Mouse (Mus musculus) heart, postnatal 4 days (tissue): ENCODE measurements around the gene Slc27a4. TPM values are rescaled to one million over a fixed set of nuclear protein-coding genes. Genes with fewer than 3 reads are reported as not detected.
"Not testable (repeated sequence)": the region's sequence is repeated elsewhere in the genome, so short reads cannot be mapped to it uniquely, and the experiment has no call there.

ENCODE experiments used
- DNase-seq: peaks from one replicate; pipeline ENCODE4 v3.0.0; 2021
- total RNA-seq, 2 experiments: library from RNA; stranded (reverse); gene quantifications; 2 replicates each; pipeline ENCODE4 v1.2.3; 2021

Gene Slc27a4
- total RNA-seq: 10 to 100 TPM; 22.3 to 23.4 TPM

GRCm38 (mm10) chr2:29802075-29802826, at the start of gene Slc27a4:
Gene Slc27a4, plus strand, starts transcription at chr2:29802634.
- peak; percentile 97 for DNase-seq

GRCm38 (mm10) chr2:29755693-29756092, 46.7 kb upstream of the Slc27a4 start:
- DNase-seq: no peak

- peak; percentile 74 for DNase-seq
These were observed 37.6 kb upstream of the Slc27a4 start for GRCm38 (mm10) chr2:29764831-29765230.

GRCm38 (mm10) chr2:29767976-29768709, 34.3 kb upstream of the Slc27a4 start:
- DNase-seq: no peak

GRCm38 (mm10) chr2:29768901-29769300, 33.5 kb upstream of the Slc27a4 start:
- no peak for DNase-seq

GRCm38 (mm10) chr2:29770162-29770561, 32.3 kb upstream of the Slc27a4 start:
- no peak for DNase-seq

- no peak for DNase-seq
These were observed 30.6 kb upstream of the Slc27a4 start for GRCm38 (mm10) chr2:29771611-29772461.

GRCm38 (mm10) chr2:29773323-29773722, 29.1 kb upstream of the Slc27a4 start:
- no peak for DNase-seq

- not testable (repeated sequence) for DNase-seq
These were observed 21.2 kb upstream of the Slc27a4 start for GRCm38 (mm10) chr2:29781256-29781655.

- no peak for DNase-seq
These were observed 18.1 kb upstream of the Slc27a4 start for GRCm38 (mm10) chr2:29784290-29784689.

- DNase-seq: peak; percentile 90
These were observed 15.1 kb upstream of the Slc27a4 start, which contains the start of gene Coq4 for GRCm38 (mm10) chr2:29787104-29787917. Gene Coq4, plus strand, starts transcription at chr2:29787493.

GRCm38 (mm10) chr2:29787937-29788681, 14.3 kb upstream of the Slc27a4 start, which contains the start of gene Trub2:
Gene Trub2, minus strand, starts transcription at chr2:29788502.
- peak; percentile 80 for DNase-seq

- no peak for DNase-seq
These were observed 9.5 kb upstream of the Slc27a4 start for GRCm38 (mm10) chr2:29792772-29793487.

GRCm38 (mm10) chr2:29802827-29803201, 380 bp downstream of the Slc27a4 start:
- DNase-seq: no peak

GRCm38 (mm10) chr2:29803400-29803831, 982 bp downstream of the Slc27a4 start:
- peak; percentile 43 for DNase-seq

GRCm38 (mm10) chr2:29815678-29816371, 13.4 kb downstream of the Slc27a4 start:
- no peak for DNase-seq

- DNase-seq: peak; percentile 91
These were observed 15.2 kb downstream of the Slc27a4 start for GRCm38 (mm10) chr2:29817426-29818232.

- DNase-seq: no peak
These were observed 16.9 kb downstream of the Slc27a4 start for GRCm38 (mm10) chr2:29819363-29819762.
